Mouse (Mus musculus) left cerebral cortex, adult 11 months (tissue): ENCODE measurements at regions not wholly inside any gene's neighbourhood (a gene's known extent, or its start where the extent isn't known, plus 50 kb on each side); places are given as distances from the start of the nearest gene placed in this dataset.

ENCODE experiments used
- DNase-seq: peaks from one replicate; pipeline ENCODE4 v3.0.0; 2022; ENCODE audit warnings: low spot score

DNA sequence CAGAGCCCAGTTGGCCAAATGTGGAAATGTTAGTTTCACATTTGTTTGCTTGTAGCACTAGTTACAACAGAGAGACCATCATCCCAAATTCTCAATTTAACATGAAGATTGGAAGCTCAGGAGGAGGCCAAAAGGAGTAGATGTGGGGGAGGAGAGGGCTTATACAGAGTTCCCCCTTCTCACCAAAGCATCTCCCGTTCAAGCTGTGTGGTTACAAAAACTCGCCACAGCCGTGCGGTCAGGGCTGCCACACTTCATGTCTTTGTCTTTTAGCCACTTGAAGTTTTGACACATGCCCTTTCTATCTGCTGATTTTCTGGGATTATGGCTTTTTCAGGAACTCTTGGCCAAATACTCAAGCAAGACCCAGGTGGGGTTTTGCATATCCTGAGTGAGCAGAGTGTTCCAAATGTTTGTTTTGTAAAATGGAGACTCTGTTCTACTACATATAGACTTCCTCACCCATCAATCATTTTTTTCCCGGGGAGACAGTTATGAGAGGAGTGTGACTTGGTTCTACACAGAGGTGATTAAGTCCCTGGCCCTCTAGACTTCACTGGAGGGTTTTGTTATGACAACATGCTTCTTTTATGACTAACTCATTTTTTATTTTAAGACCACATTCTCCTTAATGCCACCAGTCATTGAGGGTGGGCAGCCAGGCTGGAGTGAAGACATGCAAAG is 605.4 kb upstream of the Sall1 start:
- DNase-seq = no peak

DNA sequence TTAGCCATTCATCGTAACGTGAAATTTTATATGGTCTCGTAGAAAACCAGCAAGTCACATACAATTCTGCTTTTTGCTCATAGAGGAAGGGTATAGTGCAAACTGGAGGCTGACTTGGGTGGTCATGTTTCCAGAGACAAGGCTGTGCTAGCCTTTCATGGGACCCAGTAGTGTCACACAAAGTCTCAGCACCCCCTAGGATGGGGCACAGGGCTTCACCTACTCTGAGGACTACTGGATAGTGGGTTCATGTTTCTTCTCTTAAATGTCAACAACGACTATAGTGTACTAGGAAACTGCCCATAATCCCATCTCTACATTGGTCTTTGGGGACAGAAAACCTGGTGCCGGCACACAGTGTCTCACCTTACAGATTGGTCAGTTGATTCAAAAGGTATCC is 603.0 kb upstream of the Sall1 start:
- no peak for DNase-seq

DNA sequence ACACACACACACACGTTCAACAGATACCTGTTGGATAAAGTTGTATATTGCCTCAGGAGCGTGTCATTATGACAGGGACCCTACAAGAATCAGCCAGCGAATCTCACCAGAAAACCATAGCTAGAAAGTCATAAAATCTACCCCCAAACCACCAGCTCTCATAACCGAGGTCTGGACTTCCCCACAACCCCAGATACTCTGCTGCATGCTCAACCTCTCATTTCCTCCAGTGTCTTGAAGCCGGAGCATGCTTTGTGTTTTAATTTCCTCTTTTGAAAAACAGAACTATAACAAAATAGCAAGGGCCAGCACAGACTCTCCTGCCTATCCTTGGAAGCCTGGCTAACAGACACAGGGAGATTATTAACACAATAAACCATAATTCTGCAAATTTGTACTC is 597.4 kb upstream of the Sall1 start:
- DNase-seq = no peak

DNA sequence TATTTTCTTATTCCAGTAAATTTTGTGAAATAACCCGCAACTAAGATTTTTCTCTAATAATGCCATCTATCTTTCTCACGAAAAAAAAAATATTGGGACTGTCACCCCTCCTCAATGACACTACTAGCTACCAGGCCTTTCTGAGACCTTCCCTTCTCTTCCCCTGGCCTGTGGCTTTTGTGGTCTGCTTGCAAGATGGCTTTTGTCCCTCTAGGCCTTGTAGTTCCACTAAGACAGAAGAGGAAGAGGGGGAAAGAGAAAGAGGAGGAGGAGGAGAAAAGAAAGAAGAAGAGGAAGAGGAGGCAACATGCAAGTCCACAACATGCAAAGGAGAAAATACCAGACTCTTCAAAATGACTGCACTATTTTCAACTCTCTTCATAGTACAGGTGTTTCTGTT is 590.9 kb upstream of the Sall1 start:
- DNase-seq = no peak

DNA sequence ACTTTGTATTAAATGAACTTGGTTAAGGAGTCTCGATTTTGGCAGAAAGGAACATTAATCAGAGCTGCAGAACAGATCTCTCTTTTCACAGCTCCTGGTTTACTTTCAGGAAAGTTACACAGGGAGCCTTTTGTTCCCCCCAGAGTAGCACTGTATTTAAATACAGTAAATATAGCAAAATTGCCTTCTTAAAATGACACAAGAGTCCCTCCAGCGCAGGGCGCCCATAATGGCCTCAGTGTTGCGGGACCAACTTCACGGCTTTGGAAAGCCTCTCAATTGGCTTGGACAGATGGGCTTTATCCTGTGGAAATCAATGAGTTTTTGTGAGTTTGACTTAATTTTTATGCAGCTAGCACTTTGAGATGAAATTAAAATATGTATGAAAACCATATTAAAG is 588.3 kb upstream of the Sall1 start:
- DNase-seq = no peak

DNA sequence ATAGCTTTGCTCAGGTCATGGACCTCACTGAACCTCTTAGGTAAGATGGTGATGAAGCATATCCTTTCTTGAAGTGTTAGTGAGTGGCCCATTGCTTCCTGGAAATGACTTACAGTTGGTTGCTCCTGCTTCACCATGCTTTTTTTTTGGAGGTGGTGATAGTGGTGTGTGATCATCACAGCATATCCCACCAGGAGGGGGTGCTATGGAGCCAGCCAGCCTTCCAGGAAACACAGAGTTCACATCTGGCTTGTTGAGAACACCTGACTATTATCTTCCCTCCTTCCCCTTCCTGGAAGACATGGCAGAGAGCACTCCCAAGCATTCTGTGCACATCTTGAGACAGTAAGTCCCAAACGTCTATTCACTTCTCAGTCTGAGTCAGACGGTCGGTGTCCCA is 586.6 kb upstream of the Sall1 start:
- DNase-seq = no peak

DNA sequence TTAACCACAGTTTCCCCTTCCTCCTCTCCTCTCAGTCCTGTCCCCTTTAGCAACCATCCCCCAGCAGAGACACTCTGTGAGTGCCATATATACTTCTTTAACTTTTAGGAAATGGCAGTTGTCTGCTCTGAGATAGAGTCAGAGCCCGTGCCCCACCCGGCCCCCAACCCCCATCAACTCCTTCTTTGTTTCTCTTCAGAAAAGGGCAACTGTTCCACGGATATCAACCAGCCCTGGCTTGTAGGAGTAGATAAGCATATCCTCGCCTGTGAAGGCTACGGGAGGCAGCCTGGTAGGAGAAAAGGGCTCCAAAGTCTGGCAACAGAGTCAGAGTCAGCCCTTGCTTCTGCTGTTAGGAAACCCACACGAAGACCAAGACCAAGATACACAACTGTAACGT is 574.1 kb upstream of the Sall1 start:
- no peak for DNase-seq

DNA sequence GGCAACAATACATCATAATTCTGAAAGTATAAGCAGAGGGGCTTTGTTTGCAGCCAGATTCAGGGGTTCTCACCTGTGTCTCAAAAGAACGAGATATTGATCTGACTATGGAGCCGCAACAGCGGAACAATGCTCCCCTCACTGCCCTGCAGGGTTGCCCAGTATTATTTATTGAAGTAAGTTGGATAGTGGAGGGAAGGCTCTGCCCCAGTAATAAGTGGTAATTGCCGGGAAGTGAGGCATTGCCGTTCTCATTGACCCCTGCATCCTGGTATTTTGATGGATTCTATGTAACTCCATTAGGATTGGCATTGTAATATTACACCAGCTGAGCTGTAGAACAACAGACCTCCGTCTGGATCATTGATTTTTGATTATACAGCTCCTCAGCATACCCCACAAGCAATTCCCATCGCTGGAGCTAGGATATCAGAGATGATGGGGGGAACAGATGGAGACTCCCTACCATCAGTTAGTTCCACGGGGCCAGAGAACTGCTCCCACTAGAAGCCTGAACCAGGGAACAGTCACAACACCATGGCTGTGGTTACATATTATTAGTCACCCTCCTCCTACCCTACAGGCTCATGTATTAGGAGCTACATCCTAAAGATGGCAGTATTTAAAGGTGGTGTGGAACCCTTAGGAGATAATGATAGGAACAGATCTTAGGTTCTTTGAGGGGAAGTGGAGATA is 572.0 kb upstream of the Sall1 start:
- no peak for DNase-seq

DNA sequence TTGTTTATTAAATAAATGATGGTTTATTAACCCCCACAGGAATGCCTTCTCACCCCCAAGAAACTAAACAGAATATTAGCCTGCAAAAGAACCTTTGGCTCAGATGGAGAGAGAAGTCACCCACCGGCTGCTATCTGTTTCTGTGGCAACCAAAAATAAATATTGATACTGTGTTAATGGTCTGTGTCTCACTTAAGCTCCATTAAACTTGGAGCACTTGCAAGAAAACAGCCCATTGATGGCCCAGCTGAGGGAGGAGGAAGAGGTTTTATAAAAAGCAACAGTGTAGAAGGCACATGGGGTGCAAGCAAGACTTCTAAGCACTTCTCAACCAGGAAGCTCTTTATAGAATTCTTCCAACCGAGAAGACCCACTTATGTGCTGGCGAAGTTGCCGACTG is 565.1 kb upstream of the Sall1 start:
- DNase-seq = no peak

DNA sequence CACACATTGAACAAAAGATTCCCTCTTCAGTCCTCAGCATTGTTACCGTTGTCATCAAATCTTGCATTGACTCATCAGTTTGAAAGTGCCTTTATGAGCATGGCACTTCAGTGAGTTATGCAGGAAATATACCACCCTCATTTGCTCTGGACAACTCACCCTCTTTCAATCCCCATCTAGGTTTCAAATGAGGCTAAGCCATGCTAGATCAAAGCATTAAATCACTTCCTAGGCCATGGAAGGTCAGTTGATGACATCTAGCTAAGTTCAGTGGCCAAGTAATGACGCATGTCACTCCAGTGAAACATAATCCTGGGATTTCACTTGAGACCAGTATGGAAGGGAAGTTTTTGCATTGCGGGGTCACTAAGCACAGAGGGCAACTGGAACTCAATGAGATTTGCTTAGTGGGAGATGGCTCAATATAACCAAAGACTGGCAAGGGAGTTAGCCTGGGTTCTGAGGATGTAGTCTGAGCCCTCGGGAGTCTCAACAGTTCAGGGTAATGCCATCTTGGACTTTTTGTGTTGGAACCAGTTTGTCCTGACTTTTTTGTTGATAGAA is 562.0 kb upstream of the Sall1 start:
- no peak for DNase-seq

DNA sequence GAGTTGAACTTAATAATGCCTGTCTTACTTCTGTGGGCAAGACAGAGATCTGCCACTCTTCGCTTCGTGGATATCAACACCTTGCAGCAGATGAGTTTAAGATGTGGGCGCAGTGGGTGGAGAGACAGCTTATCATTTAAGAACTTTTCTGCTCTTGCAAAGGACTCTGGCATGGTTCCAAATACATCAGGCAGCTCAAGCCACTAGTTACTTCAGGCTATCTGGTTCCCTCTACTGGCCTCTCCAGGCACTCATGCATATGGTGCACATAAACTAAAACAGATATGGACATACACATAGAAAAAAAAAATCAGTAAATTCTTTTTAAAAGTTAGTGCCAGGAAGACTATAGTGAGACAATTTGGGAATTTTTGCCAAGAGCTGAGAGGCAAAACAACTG is 560.5 kb upstream of the Sall1 start:
- no peak for DNase-seq

DNA sequence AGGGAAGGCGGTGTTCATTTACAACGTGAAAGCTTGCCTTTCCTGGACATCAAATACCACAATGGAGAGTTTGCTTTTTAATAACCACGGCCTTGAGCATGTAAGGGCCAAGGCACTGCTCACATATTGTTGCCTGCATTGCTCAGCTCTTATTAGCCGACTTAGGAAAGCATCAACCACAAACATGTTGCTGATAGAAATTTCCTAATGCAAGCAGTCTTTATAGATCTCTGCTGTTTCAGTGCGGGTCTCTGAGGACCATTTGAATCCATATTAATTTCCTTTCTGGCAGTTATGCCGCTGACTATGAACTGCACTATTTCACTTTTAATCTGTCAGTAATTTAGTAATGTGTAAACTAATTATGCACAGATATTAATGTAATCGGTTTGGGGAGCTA is 552.4 kb upstream of the Sall1 start:
- no peak for DNase-seq

DNA sequence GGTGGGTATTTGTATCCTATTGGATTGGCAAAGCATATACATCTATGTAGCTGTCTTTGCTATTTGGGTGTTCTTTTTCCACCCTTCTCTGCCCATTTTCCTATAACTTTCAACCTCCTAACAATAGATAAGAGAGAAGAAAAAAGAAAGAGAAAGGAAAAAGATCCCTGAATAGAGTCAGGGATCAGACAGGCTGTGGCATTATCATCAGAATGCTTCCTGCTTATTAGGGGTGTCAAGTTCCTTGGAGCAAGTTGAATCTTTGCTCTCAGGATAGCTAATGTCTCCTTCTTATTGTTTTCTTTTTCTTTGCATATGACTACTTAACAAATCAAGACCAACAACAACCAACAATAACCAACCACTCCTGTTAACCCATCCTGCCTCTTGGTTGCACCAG is 539.1 kb upstream of the Sall1 start:
- no peak for DNase-seq

DNA sequence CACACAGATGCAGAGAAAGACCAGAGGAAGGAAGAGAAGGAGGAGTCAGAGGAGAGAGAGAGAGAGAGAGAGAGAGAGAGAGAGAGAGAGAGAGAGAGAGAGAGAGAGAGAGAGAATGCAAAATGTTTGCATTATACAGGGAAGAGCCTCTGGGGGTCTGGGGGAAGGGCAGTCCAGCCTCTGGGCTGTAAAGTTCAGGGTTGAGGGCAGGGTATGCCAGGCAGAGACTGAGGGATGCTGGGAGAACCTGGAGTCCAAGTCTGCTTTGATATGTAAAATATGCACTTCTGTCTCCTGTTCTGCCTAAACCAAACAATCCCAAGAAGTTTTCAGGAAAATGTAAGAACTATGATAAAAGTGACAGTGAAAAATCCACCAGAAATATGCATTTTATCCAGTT is 538.6 kb upstream of the Sall1 start:
- no peak for DNase-seq

DNA sequence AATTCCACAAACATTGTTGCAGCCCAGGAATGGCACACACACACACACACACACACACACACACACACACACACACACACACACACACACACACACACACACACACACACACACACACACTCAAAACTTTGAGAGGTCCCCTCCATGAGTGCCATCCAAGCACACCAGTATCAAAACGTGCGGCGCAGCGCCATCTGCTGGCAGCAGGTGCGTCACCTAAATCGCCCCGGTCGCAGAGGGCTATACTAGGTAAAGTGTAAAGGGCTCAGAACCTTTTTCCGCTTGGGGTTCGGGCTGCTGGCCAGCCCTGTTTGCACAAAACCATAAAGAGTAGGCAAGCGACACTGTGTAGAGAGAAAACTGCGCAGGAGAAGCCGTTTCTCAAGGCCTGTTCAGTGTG is 527.9 kb upstream of the Sall1 start:
- peak; percentile 58 for DNase-seq

DNA sequence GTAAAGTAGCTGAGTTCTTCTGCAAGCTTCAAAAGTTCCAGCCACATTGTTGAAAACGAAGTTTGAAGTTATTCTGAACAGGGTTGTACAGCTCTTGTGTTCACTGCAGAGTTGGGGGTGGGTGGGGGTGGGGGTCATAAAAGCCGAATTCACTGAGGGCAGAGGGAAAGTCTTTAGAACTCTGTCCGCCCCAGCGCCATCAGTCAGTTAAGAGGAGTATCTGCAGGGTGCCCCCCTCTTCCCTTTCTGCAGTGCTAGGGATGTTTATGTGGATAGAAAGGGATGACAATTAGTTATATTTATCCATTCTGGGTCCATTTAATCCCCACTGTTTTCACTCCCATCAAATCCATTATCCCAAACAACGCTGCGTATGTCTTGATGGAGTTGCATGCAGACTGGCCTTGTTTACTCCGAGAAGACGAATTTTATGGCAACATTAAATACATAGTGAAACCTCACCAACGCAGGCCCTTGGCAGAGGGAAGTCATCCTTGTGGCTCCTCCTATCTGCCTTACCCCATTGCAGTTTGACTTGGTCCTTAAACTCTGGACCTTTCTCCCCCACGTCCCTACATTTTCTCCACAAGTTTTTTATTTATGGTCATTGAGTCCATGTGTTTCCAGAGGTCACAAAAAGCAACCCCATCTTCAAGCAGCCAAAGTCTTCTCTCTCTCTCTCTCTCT is 526.8 kb upstream of the Sall1 start:
- no peak for DNase-seq

DNA sequence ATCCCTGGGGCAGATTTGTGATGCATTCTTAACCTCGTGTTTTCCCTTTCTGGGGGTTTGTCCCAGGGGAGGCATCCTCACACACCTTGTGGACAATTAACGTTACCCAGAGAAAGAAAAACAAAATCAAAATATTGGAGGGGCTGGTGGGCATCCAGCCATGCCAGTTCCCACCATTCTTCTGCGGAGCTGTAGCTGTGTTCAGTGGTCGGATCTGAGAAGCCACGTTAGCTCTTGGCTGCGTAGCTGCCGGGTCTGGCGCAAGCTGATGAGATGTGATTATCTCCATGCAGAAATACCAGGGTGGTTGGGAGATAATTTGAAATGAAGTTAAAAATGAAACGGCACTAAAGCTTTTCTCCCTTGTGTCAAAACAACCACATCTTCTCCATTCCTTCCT is 525.4 kb upstream of the Sall1 start:
- no peak for DNase-seq

DNA sequence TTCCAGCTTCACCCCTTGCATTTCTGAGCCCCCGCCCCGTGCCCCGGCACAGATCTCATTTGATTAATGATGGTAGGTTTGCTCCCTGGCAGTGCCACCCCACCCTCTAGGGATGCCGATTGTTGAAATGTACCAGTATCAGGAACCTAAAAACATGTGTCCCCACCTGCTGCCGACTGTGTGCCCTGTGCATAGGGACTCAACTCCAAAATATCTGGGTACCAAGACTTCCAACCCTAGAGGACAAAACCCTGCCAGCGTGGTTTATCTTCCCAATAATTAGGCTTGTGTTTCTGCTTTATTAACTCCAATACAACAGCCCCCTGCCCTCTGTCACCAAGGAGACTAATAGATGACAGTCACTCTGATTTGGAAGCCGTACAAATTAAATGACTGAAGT is 524.7 kb upstream of the Sall1 start:
- DNase-seq = no peak

DNA sequence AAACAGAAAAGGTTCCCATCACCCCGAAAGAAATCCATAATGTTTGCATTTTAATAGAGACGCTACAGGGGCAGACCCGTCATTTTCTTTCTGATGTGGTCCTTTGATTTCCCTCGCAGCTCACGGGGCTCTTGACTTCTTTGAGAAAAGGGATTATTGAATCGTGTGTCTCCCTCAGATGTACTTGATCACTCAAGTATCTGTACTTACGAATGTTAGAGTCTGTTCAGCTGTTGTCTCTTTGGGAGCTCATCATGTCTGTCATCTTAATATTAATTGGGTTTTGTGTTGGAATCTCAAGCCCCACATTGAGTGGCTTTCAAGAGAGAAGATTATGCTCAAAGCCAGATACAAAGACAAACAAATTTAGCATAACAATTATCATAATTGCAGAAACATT is 523.0 kb upstream of the Sall1 start:
- no peak for DNase-seq

DNA sequence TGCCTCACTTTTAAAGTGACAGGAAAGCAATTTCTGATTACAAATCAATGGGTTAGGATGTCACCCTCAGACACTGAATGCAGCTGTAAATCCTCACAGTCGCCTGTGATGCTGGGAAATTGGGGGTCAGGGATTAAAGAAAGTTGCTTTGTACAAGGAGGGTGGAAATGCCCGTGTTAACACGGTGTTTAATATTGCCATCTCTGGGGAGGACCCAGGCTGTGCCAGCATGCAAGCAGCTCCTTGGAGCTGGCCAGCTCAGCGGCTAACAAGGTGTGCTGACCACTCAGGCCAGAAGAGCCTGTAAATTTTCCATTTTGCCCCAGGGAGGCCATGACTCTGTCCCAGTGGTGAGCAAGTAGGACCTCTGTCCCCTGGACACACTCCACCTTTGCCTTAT is 522.5 kb upstream of the Sall1 start:
- no peak for DNase-seq

DNA sequence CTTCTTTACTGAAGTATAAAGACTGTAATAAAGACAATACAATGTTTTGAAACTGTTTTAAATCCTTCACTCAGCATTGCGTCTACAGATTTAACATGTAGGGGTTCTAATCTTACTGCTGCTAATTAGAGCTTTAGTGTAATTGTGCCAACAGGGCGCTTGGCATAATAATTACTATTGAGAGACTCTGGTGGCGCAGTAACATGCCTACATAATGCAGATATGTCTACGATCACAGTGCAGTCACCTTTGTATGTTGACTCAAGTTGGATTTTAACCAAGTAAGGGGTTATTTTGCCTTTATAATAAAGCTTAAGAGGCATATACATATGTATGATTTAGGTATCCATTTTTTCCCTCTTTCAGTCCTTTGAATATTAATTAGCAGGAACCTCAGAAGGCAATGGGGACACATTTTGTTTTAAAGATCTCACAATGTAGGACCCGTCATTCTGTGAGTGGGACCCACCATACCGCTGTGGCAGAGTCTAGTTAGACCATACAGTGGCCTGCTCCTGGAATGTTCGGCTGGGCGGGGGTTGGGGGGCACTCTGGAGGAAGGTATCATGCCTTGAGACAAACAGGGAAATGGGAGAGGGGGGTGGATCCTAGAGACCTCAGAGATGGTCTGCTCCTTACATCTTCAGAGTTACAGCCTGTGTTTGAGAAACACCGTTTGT is 521.3 kb upstream of the Sall1 start:
- no peak for DNase-seq

DNA sequence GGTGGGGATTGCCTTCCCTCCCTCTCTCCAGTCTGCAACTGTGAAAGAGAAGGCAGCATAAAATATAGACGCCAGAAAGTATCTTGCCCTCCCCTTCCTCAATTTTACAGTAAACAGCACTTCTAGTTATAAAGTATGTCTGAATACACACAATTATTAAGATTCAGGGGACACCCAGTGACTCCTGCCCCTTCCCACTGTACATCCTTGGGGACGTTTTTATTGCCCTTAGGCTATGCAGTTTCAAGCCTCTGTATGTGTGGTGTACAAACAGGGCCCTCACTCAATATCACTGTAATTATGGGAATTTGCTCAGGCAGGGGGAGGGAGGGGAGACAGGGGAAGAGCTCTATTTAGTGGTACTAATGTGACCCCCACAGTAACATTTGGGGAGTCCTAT is 519.6 kb upstream of the Sall1 start:
- DNase-seq = no peak

DNA sequence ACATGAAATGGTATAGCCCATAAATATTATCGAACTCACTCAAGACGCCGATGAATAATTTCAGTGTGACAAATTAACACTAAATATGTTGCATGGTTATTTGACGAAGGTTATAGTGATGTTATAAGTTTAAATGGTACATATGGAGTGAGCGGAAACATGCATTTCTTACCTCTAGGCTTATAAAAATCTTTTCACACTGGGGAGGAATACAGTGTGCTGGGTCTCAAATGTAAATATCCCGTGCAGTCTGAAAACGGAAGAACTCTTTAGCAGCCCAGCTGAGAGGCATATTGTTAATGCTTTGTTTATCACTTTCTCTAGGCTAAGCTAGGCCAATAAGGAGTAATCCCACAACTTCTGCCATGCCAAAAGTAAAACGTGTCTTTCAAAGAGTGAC is 518.6 kb upstream of the Sall1 start:
- DNase-seq = no peak
